Mouse (Mus musculus) MN1 (cell line): ENCODE measurements around the gene Cited4.
A peak's percentile ranks its signal among the peaks of the same experiment; 100 is the strongest.

Source experiments
- DNase-seq: peaks from one replicate; pipeline ENCODE4 v3.0.0-alpha.2; 2016; ENCODE audit warnings: low spot score

Cited4 gene

GRCm38 (mm10) chr4:120680953-120681352, 14.6 kb downstream of the Cited4 start:
- DNase-seq = no peak

GRCm38 (mm10) chr4:120682168-120682567, 15.8 kb downstream of the Cited4 start:
- DNase-seq = peak; percentile 7

GRCm38 (mm10) chr4:120683278-120683997, 17.1 kb downstream of the Cited4 start:
- DNase-seq = no peak

GRCm38 (mm10) chr4:120687282-120687681, 20.9 kb downstream of the Cited4 start:
- DNase-seq = peak; percentile 8

GRCm38 (mm10) chr4:120689317-120689716, 22.9 kb downstream of the Cited4 start:
- no peak for DNase-seq

- no peak for DNase-seq
Observed at GRCm38 (mm10) chr4:120692717-120693116, 26.3 kb downstream of the Cited4 start.

GRCm38 (mm10) chr4:120697353-120697752, 31.0 kb downstream of the Cited4 start:
- DNase-seq = no peak

- no peak for DNase-seq
Observed at GRCm38 (mm10) chr4:120697799-120698484, 31.6 kb downstream of the Cited4 start.

- no peak for DNase-seq
Observed at GRCm38 (mm10) chr4:120701180-120701579, 34.8 kb downstream of the Cited4 start.

- DNase-seq = peak; percentile 8
Observed at GRCm38 (mm10) chr4:120702056-120702455, 35.7 kb downstream of the Cited4 start.

- DNase-seq = no peak
Observed at GRCm38 (mm10) chr4:120702511-120702910, 36.1 kb downstream of the Cited4 start.

- DNase-seq = no peak
Observed at GRCm38 (mm10) chr4:120712236-120712635, 45.9 kb downstream of the Cited4 start.

GRCm38 (mm10) chr4:120713021-120713420, 46.6 kb downstream of the Cited4 start:
- DNase-seq = no peak

GRCm38 (mm10) chr4:120713856-120714497, 47.6 kb downstream of the Cited4 start:
- peak; percentile 16 for DNase-seq

- DNase-seq = no peak
Observed at GRCm38 (mm10) chr4:120716141-120716571, 49.8 kb downstream of the Cited4 start.

GRCm38 (mm10) chr4:120716765-120717164, 50.4 kb downstream of the Cited4 start:
- DNase-seq = no peak
